Mouse (Mus musculus): ENCODE data around the gene Pkp4.

Pkp4 gene

DNA sequence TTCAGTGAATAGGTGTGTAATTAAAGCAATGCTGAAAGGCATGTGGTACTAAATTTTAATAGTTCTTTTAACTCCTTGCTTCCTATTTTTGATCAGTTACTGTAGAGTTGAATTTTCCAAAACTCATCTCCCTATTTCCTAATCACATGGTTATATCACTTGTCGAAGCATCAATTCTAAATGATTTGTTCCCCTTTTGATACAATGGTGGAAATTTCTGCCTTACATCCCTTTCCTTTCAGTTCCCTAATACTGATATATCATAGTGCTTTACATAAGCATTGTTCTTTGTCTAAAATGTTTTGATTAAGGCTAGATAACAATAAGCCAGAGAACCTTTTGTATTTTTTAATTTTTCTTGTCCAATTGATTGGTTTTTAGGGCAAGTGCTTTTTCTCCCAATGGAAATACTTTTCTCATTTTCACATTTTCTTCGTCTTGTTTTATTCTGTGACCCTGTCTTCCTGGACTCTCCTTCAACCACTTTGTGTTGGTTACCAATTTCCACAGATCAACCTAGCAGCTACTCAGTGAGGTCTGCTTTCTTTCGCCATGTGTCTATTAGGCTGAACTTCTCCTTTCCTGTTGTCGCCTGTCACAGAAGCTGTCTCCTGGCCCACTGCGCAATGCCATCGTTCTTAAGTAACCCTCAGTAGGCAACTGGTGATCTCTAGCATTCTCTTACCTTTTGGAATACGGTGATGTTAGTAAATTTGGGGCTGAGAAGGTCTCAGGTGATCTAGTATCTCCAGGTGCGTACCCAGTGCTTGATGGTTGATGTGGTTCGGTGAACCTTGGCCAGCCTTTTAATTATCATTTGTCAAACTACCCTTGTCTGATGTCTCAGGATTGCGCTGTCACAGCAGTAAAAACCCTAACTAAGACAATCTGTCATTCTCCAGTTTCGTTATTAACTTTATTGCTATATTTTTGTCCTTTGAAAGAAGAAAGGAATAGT lies 23.7 kb downstream of the Pkp4 start:
- DNase-seq (ENCODE audit: low read depth in 1 of 2, low spot score in 2 of 2): no peak

DNA sequence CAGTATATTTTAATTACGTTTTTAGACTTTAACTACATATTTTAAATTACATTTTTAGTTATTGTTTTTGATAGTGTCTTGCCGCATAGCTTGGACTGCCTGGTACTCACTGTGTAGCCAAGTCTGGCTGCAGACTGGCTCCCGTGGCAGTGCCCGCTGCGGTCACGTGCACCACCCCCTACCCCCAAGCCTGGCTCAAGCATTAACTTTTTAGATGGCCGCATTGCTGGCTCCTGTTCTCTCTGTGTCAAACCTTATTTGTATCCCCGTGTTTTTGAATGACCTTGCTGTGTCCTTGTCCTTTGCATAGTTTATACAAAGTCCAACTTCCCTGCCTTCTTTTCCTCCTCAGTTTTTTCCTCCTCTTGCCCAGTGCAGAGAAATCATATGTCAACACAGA lies 25.5 kb downstream of the Pkp4 start:
- DNase-seq (ENCODE audit: low read depth in 1 of 2, low spot score in 2 of 2): no peak

DNA sequence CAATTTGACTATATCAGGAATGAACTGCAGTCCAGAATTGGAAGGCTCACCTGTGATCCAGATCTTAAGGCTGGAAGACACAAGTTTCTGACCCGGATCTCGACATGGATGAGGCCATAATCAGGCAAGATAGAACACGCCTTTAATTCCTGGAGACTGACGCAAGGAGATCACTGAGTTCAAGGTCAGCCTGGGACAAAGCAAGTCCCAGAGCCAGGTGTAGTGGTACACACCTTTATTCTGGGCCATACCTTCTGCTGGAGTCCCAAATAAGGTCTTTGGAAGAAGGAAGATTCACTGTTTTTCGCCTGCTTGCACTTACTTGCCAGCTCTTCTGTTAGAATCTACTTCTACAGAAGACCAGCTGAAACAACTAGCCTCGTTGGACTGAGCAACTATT lies 26.3 kb downstream of the Pkp4 start:
- DNase-seq (ENCODE audit: low read depth in 1 of 2, low spot score in 2 of 2): no peak

DNA sequence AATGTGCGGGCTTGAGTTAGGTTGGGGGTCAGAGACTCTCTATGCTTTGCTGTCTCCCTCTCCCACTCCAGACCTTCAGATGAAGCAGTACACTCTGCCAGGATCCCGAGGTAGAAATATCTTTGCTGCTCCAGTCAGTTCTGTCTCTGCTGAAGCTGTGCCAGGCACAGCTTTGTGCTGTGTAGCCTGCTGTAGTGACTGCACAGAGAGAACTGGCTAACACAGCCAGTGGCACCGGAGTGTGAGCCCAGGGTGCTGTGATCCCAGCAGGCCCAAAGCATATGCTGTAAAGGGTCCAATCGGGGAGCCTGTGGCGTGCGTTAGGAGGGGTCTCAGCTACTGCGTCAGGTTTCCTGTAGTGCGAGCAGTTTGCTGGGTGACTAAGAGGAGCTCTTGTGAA lies 27.7 kb downstream of the Pkp4 start:
- no peak for DNase-seq (ENCODE audit: low read depth in 1 of 2, low spot score in 2 of 2)

DNA sequence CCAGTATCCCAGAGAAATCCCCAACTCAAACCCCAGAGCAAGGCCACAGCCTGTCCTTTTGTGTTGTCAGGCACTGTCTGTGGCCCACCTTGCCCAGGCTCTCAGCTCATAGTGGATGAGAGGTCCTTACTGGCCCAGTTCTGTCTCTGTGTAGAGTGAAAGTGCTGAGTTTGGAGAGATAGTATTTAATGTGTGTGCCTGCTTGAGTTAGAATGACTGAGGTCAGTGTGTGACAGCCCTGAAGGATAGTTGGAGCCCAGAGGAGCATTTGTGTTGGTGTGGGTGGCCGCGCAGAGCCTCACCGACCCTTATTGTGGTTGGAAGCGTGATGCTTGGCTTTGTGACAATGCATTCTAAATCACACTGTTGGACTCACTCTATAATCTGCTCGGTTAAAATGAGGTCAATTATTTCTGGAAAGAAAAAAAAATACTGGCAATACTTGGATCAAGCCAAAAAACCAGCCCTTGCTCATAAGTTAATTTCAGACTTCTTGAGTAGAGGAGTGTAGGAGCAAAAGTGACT lies 29.1 kb downstream of the Pkp4 start:
- DNase-seq (ENCODE audit: low read depth in 1 of 2, low spot score in 2 of 2): no peak

DNA sequence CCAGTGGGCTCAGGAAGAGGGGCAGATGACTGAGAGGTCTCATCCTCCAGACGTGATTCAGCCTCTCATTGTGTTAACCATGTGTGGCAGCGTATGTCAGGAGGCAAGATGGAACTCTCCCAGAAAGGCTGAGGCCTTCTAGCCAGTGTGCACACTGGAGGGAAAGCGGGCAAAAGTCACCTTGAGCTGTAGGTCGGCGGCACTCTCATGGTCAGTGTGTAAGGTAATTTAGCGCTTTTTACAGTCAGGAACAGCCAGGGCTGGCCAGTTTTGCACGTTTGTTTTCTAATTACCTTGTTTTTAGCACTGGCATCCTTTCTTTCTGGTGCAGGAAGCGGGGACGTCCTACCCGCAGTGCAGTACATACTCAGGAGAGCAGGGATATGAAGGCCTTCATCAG lies 29.5 kb downstream of the Pkp4 start:
- DNase-seq (ENCODE audit: low read depth in 1 of 2, low spot score in 2 of 2): no peak

DNA sequence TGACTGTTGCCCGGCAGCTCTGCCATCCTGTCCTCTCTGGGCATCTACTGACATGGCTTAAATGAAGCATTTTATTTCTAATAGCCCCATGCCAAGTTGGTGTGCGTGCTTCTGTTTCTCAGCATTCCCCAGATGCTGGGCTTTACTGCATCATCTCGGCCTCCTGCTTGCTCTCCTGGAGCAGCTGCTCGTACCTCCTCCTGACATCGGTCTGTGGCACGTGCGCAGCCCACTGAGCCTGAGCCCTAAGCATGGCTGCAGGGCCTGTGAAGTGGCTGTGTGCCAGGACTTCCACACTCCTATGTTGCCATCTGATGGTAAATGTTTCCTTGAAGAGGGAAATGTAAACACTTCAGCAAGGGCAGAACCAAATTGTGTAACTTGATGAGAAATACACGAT lies 30.8 kb downstream of the Pkp4 start:
- DNase-seq (ENCODE audit: low read depth in 1 of 2, low spot score in 2 of 2): no peak

DNA sequence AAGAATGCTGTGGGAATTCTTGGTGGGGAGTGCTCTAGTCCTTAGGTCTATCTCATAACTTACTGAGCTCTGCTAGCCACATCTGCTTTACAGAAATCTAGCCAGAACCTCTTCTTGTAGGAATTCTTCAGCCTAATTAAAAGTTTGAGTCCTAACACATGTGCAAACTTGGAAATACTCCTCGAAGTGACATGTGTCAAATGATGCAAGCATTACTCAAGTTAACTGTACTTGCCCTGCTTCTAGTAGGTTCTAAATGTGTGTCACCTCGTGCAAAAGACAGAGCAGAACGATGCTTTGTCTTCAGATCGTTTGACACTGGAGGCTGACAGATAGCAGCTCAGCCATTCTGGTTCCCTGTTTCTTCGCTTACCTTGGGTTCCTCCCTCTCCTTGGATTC lies 32.5 kb downstream of the Pkp4 start:
- DNase-seq (ENCODE audit: low read depth in 1 of 2, low spot score in 2 of 2): no peak

DNA sequence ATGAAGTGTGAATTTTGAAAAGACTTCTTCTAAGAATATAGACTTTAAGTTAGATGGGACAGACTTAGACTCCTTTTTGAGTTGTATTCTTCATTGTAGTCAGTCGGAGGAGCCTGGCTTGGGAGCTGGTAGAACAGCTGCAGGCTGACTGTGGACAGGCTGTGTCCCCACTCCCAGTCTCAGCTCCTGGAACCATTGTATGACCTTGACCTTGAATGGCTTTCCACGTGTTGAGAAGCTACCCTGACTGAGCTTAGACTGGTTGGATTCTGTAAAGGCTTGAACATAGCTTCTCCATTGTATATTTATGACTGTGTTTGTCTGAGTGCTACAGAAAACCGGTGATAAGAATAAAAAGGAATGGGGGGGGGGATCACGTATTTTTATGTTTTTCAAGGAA lies 36.5 kb downstream of the Pkp4 start:
- no peak for DNase-seq (ENCODE audit: low read depth in 1 of 2, low spot score in 2 of 2)

DNA sequence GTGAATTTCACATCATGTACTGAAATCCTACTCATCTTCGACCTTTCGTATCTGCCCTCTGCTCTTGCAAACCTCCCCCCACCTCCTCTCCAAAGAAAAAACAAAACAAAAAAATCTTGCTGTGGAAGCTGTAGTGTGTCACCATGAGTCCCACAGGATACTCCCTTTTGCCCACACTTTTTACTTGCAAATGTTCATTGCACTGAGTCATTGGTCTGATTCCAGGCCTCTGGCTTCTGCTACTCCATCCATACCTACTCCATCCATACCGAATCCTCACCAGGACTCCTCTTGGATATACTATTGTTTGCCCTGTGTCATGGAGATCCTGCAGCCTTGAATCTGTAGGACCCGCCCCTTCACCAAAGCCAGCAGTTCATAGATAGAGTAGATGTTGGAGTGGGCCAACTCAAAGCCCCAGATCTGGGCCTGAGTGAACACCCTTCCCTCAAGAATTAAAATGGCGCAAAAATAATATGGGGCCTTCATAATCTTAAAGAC lies 38.9 kb downstream of the Pkp4 start:
- no peak for DNase-seq (ENCODE audit: low read depth in 1 of 2, low spot score in 2 of 2)

DNA sequence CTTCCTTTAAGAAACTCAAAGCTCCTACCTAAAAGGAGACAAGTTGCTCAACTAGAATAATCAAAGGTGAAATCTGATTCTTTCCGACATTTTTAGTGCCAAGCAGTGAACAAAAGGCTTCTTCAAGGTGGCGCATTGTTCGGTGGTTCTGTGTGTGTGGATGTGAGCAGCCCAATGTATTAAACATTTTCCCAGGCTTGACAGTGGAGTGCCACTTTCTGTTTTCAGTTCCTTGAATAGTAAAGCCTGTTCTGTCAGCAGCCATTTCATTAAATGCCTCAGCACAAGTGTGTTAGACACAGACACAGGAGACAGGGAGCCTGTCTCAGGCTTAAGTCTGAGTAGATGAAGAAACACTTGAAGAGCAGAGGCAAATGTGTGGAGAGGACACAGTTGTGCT lies 39.9 kb downstream of the Pkp4 start:
- no peak for DNase-seq (ENCODE audit: low read depth in 1 of 2, low spot score in 2 of 2)

DNA sequence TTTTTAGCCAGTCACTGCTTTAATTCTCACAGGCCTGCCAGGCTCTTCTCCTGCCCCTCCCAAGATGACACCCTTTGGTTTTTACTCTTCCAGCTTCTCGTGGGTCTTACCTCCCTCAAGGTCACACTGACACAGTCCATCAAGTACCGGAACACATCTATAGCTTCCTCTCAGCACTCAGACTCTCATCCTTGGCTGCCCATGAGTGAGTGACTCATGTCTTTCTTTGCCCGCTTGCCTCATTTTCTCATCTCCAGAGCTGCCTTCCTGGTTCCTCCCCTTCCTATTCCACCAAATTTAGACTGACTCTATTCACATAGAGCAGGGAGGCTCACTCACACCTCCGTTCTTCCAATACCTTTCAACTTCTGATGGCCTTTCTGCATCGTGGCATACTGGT lies 42.3 kb downstream of the Pkp4 start:
- no peak for DNase-seq (ENCODE audit: low read depth in 1 of 2, low spot score in 2 of 2)

DNA sequence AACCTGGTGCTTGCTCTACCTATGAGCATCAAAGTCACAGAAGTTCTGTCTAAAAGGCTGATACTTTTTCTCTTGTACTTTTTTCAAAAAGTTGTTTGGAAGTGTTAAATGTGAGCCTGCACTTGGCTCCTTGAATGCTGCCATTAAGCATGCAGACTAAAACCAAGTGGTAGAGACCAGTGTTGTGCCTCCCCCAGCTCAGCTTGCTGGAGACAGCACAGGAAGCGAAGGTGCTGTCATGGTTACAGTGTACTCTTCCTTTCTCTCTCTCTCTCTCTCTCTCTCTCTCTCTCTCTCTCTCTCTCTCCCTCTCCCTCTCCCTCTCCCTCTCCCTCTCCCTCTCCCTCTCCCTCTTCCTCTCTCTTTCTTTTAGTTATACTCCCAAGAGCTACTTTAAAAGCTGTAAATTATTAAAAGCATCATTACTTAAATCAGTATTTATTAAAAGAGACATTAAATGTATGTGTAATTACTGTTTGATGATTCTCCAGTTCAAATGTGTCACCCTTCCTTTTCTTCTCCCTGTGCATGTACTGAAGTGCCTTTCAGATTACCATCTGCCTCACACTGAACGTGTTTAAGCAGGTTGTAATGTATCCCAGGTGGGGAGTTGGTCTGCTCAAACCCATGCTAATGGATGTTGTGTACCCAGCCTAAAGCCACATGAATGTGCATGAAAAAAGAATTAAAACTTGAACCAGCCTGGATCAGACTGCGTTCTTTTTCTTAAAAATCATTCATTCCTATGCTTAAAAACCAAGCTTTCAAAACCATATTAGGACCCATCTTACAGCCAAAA lies 43.2 kb downstream of the Pkp4 start:
- DNase-seq (ENCODE audit: low read depth in 1 of 2, low spot score in 2 of 2): no peak

DNA sequence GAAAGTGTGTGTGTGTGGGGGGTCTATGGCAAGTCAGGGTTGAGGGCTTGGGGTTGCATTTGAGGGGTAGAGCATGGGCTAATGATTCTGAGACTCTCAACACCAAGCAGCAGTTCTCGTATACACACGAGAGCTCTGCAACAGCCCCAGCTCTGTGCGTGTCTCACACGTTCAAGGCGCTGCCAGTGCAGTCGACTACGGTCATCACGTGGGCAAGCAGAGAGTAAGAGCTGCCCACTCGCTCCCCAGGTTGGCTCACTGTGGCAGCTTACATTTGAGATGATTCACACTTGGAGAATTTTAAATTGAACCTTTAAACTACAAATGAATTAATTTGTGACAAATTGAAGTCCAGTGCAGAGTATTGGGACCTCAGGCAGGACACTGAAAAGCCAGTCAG lies 44.4 kb downstream of the Pkp4 start:
- no peak for DNase-seq (ENCODE audit: low read depth in 1 of 2, low spot score in 2 of 2)

DNA sequence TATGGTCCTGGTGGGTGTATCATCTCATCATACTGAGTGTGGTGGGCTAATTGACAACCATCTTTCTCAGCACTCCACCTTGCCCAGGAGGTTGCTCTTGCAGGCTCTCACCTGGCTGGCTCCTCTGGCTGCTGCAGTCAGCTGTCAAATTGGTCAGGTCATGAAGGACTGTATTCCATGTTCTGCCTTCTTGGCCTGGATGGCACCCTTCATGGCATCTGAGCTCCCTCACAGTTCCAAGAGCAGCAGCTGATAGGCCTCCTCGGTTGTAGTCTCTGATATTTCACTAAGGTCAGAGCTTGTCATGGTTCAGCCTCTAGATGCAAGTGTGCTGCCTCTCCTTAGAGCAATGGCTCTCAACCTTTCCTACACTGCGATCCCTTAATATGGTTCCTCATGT lies 45.5 kb downstream of the Pkp4 start:
- DNase-seq (ENCODE audit: low read depth in 1 of 2, low spot score in 2 of 2): no peak

DNA sequence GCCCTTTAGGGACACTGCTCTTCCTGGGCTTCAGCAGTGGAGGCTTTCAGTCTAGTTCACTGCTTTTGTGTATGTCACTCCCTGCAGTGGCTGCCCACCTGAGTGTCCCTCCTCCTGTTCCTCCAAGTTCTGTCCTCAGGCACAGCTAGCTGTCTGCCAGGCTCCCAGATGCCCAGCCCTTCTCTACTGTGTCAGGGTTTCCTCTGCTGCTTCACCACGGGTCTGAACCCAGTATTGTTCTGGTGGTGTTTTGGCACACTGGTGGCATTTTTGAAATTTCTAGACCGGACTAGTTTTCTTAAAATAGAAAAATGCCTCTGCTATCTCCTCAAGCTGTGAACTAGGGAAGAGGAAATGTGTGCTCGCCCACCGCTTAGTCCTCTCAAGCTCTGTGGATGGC lies 46.6 kb downstream of the Pkp4 start:
- DNase-seq (ENCODE audit: low read depth in 1 of 2, low spot score in 2 of 2): no peak

DNA sequence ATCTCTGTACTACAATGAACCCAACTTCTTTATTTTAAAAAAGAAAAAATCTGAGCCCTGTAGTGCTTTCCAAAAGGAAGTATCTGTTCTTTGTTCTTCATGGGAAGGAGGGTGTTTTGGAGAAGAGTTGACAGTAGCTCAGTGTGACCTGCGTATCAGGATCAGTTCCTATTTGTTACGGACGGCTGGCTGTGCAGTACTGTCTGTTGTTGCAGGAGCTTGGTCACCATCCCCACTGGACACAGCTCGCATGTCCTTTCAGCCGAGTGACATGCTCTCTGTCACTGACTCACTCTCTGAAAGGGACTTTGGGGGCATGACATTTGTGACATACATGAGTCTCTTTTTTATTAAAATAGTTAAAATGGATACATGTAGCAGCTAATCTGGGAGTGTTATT lies 47.1 kb downstream of the Pkp4 start:
- no peak for DNase-seq (ENCODE audit: low read depth in 1 of 2, low spot score in 2 of 2)

DNA sequence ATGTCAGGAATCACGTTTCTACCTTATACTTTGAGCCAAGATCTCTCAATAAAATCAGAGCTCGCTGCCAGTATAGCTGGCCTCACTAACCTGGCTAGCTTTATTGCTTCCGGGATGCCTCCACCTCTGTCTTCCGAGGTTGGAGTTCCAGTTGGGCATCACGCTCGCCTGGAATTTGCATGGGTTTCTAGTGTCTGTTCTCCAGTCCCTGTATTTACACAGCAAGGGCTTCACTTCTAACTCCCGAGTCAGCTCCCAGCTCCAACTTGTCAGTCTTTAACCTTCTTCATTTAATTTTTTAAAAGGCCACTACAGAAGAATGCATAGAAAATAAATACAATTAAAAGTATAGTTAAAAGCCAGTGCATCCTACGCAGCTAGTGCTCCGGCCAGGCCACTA lies 47.6 kb downstream of the Pkp4 start:
- no peak for DNase-seq (ENCODE audit: low read depth in 1 of 2, low spot score in 2 of 2)

DNA sequence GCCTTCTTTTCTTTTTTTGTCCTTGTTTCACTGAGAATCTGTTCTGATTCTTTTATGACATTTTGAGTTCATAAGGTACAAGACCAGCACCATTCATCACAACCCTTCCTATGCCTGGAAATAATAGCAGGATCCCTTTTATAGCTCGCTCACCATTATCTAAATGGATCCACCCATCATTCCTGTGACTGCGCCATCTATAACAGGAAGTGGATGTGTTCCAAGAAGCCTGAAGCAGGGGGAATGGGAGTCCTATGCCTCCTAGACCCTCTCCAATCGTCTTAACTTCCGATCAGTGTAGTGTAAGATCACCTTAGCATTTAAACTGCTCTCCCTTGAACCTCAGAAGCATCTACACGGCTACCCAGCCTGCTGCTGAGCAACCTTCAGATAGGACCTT lies 50.4 kb downstream of the Pkp4 start:
- no peak for DNase-seq (ENCODE audit: low read depth in 1 of 2, low spot score in 2 of 2)

DNA sequence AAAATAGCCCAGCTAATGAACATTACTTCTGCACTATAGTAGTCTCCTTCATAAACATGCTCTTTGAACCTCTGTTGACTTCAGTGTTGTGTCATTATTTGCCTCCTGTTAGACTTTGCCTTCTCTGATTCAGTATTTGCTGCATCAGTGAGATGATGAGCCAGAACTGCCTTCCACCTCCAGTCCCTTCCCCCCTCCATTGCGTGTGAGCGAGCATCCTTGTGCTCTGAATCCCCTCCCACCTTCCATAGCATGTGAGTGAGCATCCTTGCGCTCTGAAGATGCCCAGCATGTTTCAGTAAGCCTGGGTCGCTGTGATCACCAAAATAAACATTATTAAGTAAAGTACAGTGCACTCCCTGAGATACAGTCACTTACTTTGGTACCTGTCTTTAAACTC lies 51.8 kb downstream of the Pkp4 start:
- no peak for DNase-seq (ENCODE audit: low read depth in 1 of 2, low spot score in 2 of 2)

DNA sequence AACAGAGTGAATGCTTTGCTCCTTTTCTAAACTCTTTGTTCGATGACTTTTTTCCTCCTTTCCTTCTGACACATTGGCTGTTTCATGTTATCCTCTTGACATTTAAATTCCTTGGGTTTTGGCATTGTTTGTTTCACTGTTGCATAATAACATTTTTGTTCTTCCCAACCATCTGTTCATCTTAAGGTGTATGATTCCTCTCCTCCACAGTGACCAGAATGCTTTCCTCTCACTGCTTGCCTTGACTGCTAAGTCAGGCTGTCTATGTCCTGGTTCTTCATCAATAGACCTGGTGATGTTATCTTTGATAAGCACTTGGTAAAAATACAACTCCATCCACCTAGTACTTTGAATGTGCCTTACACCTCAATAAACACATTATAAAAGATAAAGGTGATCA lies 52.2 kb downstream of the Pkp4 start:
- DNase-seq (ENCODE audit: low read depth in 1 of 2, low spot score in 2 of 2): no peak

DNA sequence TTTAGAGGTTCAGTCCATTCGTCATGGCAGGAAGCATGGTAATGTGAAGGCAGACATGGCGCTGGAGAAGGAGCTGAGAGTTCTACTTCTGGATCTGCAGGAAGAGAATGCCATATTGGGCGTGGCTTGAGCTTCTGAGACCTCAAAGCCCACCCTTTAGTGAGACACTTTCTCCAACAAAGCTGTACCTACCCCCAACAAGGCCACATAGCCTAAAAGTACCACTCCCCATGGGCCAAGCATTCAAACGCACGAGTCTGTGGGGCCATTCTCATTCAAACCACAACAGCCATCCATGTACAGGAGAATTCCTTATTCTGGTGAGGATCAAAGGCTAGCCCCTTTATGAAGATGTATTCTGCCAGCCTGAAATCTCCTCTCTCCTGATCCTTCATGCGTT lies 57.3 kb downstream of the Pkp4 start:
- no peak for DNase-seq (ENCODE audit: low read depth in 1 of 2, low spot score in 2 of 2)

All from monocyte, adult 2 months (primary cell).